Mouse (Mus musculus): ENCODE data around the gene Cacna1h. TPM values are rescaled to one million over a fixed set of nuclear protein-coding genes. Genes with fewer than 3 reads are reported as not detected.

The Cacna1h gene
- total RNA-seq (2021), result 1 to 10 TPM; 3.2 to 3.4 TPM
- long read RNA-seq, experiment 1, result 0 reads
- long read RNA-seq, experiment 2, full-length matches to known transcripts, result 1 of 1 reads
- long read RNA-seq, experiment 2, partial matches to known transcripts, result 0 of 1 reads
- long read RNA-seq, experiment 2, other reads (novel, unspliced or antisense), result 0 of 1 reads

DNA sequence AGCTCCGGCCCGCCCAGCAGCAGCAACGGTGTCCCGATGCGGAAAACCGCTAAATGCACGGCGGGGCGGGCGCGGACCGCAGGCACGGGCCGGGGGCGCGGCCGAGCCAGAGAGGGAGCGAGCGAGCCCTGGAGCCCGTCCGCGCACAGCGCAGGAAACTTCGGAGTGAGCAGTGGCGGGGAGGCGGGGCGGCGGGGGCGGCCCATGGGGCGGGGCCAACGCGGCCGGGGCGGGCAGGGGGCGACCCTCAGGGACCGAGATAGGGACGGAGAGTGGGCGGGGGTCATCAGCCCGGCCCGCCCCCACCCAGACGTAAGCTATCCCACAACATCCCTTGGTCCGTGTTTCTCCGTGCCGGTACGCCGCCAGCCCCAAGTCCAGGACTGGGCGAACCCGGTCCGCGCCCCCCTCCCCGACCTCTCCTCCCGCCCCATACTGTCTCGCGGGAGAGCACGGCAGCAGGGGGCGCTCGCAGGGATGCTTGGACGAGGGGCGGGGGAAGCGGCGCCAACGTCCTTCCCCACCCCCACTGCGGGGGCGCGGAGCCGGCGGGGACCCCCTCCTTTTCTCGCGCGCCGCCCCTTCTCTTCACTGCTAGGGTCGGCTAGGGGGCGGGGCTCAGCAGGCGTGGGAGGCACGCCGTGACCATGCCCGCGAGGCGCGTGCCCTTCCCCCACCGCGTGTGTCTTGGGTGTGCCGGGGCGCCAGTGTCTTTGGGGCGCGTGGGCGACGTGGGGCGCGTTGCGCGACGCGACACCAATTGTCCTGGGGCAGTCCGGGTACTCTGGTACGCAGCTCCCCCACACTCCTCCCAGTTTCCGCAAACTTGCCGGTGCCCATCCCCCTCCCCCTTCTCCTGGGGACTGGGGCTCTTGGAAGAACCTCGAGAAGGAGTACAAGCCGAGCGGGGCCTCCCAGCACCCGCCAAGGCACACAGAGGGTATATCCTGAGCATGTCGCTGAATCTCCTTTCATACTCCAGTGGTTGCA, at the start of gene Cacna1h:
Cacna1h (minus strand) TSS at position 167 of the 990 bp plus-strand sequence.
- intact Hi-C loops (cut with DNase I; ENCODE audit: low total_unique reads), result no loop called here
- DNase-seq, result peak; percentile 53

DNA sequence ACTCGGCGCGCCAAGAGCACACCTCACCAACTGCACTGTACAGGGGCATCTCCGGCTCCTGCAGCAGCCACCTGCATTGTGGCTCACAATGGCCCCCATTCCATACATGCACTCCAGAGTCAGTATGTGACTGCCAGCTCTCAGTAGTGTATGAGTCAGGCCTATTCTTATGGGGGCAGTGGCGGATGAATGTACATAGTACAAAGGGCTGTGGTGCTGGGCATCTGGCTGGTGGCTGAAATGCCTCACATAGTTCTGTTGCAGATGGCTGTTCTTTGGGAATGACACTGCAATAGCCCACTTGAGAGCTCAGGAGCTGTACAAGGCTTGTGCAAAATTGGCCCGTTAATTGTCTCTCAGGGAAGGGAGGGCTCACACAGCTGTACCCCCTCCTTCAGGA, 48.5 kb upstream of the Cacna1h start:
- no peak for DNase-seq
- intact Hi-C loops (cut with DNase I; ENCODE audit: low total_unique reads), result no loop called here

DNA sequence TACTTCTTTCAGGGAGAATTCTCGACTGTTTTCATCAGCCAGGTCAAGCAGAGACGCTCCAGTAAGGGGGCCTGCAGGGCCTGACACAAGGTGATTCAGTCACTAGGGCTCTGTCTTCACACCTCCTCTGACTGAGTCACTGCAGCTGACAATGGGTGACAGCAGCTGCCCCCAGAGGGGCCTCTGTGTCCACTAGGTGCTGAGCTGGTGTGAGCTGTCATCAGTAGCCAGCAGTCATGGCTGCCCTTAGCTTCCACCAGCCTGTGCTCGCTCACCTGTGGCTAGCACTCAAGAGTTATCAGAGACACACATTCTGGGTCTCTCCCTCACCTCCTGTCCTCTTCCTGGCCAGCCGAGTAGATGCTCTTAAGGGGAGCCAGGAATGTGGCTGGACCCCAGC, 47.2 kb upstream of the Cacna1h start:
- intact Hi-C loops (cut with DNase I; ENCODE audit: low total_unique reads), result no loop called here
- no peak for DNase-seq

DNA sequence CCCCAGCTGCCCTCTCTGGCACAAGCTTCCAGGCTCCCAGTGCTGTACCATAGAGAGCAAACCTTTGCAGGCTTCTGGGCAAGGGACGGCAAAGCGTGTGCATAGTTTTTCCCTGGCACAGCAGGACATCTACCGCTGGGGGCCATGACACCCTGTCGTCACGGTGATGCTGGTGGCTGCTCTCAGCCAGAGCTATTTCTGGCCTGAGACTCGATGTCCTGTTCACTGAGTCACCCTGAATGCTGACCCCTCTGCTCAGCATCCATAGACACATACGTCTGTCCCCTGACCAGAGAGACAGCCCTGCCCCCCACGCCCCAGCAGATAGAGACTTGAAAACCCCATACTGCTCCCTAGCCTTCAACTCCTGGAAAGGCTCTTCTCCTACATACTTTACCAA, 46.6 kb upstream of the Cacna1h start:
- no peak for DNase-seq
- intact Hi-C loops (cut with DNase I; ENCODE audit: low total_unique reads), result no loop called here

DNA sequence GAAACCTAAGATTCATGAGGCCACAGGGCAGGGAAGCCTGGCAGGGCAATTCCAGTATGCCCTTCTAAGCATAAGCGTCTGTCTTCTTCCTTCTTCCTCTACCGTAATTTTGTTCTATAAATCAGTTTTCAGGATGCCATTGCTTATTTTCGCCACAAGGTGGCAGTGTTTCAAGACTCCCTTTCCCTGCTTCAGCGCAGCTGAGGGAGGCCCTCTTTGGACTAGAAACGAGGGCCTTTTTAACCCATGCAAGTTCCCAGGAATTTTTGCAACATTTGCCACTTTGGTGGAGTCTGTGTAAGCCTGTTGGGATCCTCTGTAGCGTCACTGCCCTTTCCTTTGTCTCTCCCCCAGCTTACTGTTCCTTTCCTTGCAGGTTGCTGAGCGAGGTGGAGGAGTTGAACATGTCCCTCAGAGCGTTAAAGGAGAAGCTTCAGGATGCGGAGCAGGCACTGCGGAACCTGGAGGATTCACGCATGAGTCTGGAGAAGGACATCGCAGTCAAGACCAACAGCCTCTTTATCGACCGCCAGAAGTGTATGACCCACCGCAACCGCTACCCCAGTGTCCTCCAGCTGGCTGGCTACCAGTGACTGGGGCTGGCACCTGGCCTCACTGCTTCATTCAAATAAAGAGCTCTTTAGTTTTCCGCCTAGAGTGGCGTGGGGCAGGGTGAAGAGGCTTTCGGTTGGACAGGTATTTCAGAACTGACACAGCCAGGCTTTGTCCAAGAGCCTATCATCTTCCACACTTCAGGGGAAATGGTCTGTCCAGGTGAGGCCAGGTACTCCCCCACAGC, 42.6 kb upstream of the Cacna1h start:
- peak; percentile 33 for DNase-seq
- intact Hi-C loops (cut with DNase I; ENCODE audit: low total_unique reads), result loop anchor here (2.0 to 10.0 kb wide), 2 partner anchors 31 to 141 kb away; no protein-coding TSS in a partner anchor

DNA sequence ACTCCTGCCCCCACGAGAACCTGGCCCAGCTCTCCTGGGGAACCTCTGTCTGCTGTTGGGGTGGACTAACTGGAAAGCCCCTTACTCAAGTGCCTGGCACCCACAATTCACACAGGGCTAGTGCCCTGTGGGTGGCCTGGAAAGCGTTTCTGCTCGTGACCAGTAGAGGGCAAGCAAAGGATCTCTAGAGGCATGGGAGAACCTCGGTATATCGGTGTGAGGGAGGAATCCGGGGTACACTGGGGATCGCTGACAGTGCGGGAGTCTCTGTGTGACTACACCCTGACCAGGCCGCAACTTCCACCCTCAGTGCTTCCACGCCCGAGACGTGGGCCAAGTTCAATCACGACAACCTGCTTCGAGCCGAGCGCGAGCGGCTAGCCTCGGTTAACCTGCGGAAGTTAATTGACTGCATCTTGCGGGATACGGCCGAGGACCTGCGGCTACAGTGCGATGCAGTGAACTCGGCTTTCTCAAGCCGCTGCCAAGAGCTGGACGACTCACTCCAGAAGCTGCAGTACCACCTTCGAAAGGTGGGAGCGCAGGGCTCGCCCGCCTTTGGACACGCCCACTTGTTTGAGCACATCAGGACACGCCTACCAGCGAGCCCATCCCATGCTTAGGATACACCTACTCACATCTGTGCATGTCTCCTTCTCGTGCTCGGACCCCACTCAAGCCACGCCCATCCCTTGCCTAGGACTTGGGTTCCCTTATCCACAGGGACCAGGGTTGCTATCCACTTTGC, 40.9 kb upstream of the Cacna1h start:
- peak; percentile 49 for DNase-seq
- intact Hi-C loops (cut with DNase I; ENCODE audit: low total_unique reads), result loop anchor here (10.0 kb wide), 1 partner anchor 140 kb away; no protein-coding TSS in a partner anchor

DNA sequence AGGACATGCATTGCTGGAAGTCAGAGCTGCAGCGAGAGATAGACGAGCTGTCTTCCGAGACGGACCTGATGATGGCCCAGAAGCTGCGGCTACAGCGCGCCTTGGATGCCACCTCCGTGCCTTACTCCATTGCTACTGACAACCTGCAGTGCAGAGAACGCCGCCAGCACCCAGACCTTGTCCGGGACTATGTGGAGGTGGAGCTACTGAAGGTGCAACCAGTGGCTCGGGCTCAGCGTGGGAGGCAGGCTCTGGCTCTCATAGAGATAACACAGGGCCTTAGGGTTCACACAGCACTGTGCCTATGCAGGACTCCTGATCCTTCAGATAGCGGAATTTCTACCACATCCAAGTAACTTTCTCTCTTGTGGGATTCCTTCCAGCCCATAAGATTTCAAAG, 38.5 kb upstream of the Cacna1h start:
- no peak for DNase-seq
- intact Hi-C loops (cut with DNase I; ENCODE audit: low total_unique reads), result loop anchor here (10.0 kb wide), 1 partner anchor 137 kb away; no protein-coding TSS in a partner anchor

DNA sequence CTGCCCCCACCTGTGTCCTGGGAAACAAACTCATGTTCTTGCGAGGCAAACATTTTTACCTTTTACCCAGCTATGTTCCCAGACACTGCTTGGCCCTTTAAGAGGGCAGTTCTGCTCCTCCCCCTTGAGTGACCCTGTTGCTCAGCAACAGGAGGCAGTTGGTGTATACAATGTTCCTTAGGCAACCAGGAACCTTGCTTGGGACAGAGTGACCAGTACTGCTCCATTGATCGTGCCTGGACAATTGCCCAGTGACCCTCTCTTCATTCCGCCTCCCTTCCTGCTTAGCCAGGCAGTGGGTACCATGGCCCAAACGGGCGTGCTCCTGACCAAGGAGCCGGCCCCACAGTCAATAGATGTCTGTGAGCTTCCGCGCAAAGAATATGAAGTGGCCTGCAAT, 37.8 kb upstream of the Cacna1h start:
- DNase-seq, result no peak
- intact Hi-C loops (cut with DNase I; ENCODE audit: low total_unique reads), result loop anchor here (2.0 to 10.0 kb wide), 2 partner anchors 73 to 137 kb away; no protein-coding TSS in a partner anchor

DNA sequence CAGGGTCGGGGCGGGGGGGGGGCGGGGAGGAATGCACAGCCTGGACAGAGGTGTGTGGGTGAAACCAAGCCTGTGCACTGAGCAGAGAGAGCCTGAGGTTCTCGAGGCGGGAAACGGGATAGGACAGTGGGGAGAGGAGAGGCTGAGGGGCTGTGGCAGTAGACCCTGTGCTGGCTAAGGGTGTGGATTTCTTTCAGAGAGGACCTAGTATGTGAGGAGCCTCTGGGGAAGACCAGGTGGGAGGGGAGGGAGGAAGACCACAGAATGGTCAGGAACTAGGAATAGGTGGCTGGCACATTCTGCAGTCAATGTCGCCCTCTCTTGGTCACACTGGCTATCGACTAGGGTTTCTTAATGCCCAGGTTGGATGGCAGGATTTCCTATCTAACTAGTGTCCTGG, 36.2 kb upstream of the Cacna1h start:
- intact Hi-C loops (cut with DNase I; ENCODE audit: low total_unique reads), result loop anchor here (2.0 to 10.0 kb wide), 2 partner anchors 71 to 135 kb away; no protein-coding TSS in a partner anchor
- DNase-seq, result peak; percentile 46

DNA sequence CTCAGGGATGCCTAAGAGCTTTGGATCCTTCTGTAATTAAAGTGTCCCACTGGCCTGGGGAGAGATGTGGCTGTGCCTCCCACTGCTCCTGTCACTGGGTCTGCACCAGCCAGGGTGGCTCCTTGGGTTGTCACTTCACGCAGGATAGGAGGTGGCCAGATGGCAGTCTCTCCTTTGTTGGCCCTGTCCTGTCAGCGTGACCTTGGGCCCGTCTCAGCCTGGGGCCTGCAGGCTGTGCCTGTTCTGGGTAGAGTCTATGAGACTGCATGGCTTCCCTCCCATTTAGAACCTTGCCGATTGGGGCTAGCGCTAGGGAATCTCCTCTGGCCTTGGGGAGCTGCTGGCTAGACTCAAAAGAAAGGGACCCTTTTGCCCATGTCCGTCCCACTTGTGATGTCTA, 34.7 kb upstream of the Cacna1h start:
- intact Hi-C loops (cut with DNase I; ENCODE audit: low total_unique reads), result no loop called here
- DNase-seq, result no peak

DNA sequence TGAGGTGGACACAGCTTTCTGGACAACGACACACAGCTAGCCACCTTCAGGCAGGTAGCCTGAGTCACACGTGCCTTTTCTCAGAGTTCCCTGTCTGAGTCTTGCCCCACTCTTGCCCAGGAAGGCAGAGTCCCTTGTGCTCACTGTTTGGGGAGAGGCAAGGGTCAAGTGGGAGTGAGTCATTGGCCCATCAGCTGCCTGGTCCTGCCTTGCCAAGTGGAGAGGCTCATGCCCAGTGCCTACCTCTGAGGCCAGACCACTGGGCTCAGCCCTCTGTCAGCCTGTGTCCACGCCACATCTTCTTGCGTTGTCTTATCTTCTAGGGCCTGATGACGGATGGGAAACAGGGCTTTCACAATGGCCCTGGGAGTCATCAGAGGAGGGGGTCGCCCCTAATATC, 34.2 kb upstream of the Cacna1h start:
- intact Hi-C loops (cut with DNase I; ENCODE audit: low total_unique reads), result no loop called here
- DNase-seq, result no peak

DNA sequence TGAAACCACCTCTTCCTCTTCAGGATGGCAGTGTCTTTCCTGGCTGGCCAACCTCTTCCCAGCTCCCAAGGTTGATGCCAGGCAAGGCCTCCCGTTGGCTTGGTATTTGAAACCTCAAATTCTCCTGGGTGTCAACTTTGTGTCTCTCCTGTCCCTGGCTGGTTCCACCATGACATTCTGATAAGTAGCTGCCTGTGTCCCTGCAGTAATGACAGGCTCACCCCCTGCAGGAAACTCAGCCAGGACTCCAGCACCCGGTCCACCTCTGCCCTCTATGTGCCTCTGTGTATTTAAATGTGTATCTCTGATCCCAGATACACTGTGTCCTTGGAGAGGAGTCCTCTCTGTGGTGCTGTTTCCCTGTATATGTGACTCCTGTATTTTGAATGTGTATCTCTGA, 32.7 kb upstream of the Cacna1h start:
- intact Hi-C loops (cut with DNase I; ENCODE audit: low total_unique reads), result no loop called here
- no peak for DNase-seq

DNA sequence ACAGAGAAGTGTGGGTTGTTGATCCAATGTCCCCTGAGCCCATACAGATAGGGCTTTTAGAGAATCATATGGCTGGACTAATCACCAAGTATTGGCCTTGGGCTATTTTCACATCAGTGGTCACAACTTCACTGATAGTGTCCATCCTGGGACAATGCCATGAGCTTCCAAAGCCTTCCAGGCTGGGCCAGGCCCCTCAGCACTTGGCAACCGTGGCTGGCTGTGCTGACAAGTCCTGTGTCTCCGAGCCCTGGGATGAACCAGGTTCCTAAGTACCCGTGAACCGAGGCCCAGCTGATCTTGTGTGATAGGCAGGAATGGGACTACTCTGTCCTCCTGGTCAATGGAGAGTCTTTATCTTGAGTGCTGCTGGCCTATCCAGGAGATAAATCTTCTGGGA, 30.5 kb upstream of the Cacna1h start:
- intact Hi-C loops (cut with DNase I; ENCODE audit: low total_unique reads), result no loop called here
- no peak for DNase-seq

DNA sequence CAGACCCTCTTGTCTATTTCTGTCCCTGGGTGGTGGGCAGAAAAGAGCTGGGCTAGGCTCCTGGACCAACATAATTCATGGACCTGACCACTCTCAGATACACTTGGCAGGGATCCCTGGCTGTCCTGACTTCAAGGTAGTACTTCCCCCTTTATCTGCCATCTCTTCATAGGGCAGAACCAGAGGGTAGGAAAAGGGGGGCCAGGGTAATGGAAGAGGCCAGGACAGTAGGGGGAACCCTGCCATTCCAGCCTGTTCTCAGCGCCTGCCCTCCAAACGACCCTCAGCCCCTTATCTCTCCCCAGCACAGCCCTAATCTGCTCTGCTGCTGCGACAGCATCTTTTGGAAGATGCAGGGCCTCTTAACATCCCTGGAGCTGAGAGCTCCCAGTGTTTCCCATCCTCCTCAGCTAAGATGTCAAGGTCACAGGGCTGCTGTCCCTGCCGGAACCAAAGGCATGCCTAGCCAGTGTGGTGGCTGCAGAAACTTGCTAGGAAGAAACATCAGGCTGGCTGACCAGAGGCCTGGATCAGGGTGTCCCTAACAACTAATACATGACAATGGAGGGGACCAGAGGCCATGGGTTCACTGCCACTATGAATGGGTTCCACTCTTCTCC, 29.9 kb upstream of the Cacna1h start:
- intact Hi-C loops (cut with DNase I; ENCODE audit: low total_unique reads), result no loop called here
- DNase-seq, result no peak

DNA sequence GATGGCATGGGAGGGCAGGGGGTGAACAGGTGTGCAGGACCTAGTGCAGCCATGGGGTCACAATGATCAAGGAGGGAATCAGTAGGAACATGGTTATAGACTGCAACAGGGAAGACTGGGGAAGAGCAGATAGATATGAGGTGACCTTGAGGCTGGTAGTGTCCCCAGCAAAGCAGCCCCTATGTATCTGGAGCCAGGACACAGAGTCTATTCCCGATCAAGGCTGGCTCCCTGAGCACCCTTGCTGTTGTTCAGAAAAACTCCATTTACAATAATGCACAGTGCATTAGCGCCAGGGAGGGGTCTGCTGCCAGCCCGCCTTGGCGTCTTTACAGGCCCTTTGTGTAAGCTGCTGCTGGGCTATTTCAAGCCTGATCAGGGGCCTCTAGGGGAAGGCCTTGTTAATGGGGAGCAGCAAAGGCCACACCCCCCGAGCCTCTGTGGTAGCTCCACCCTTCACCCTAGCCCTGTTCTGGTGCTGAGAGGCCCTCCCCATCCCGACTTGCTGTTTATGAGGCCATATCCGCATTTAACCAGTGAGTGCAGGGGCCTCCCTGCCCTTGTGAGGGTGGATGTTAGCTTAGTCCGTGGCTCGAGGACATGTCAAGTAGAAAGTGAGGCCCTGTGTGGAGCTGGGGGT, 28.8 kb upstream of the Cacna1h start:
- DNase-seq, result no peak
- intact Hi-C loops (cut with DNase I; ENCODE audit: low total_unique reads), result no loop called here

DNA sequence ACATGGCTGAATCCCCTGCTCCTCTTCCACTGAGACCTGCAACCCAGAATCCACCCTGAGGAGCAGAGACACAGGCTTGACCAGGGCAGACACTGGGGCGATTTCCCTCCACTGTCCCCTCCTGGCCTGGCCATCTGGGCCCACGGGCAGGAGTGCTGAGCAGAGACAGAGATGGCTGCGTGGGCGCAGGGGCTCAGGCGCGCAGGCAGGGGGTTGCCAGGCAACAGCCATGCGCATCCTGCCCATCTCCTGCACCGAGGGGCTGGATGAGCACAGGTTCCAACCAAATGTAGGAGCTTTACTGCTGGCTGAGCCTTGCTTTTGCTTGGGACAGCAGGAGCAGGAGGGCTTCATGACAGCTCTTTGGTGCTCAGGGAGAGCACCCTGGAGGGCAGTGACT, 23.0 kb upstream of the Cacna1h start:
- intact Hi-C loops (cut with DNase I; ENCODE audit: low total_unique reads), result no loop called here
- no peak for DNase-seq

DNA sequence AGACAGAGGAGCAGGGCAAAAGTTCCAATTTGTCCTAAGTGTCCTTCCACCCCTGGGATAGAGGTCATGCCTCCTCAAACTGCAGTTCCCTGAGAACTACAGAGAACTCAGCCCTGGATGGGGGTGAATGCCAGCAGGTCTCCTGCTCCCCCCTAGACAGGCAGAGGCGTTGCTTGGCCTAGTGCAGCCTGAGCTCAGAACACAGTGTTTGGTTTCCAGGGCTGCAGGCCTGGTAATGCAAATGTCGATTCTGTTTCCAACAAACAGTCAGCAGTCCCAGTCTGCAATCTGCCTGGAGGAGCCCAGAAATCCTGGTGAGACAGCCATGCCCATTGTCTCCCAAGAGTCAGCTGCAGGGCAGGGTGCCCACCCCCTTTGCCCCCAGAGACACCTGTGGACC, 20.7 kb upstream of the Cacna1h start, which contains the start of gene Tekt4:
Tekt4 (plus strand) TSS at position 344 of the 400 bp plus-strand sequence.
- no peak for DNase-seq
- intact Hi-C loops (cut with DNase I; ENCODE audit: low total_unique reads), result no loop called here

DNA sequence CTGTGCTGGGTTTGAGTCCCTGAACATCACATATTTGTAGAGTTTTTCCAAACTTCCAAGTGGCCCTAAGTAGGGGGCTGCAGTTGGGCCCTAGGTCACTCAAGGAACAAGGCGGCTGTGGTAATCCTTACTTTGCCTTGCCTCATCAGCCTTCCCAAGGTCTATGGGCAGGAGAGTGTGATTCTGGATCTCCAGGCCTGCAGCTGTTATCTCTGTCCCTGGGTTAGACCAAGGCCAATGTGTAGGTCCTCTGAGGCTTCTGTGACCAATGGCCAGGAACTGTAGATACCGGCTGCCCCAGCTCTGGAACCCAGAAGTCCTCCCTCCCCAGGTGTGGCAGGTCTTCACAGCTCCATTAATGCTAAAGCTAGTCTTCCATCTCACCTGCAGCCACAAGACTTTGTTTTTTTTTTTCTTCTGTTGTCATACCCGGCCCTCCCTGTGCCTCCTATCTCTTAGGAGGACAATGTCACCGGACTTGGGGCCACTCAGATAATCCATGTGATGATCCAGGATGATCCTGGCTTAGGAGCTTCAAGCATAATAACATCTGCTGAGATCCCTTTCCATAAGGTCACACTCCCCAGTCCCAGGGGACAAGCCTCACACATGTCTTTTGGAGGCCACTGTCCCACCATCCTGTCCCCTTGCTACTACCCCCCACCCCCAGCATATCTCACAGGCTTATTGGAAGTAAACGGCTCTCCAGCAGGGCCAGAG, 18.8 kb upstream of the Cacna1h start:
- intact Hi-C loops (cut with DNase I; ENCODE audit: low total_unique reads), result no loop called here
- DNase-seq, result no peak

Data from gastrocnemius, postnatal 14 days (tissue).